In the genomic region with DNA sequence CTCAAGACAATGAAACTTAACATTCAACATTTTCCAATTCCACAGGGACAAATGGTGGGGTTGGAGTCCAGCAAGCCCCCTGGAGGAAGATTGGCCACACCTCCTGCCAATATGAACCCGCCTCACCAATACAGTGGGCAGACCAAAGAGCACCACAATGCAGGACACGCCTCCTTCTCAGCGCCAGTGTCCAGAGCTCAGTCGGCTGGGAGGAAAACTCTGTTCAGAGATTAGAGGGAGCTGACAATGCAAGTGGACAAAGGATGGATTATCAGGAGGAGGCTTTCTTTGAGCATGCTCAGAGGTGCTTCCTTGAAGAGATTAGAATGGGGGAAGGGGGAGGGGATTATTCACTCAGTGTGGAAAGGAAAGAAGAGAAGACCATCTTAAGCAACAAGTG, we compare ENCODE assay signal across 28 mouse cellular contexts.
DNase-seq lines count a peak whose midpoint lies in the region; ATAC-seq and TF ChIP-seq lines count a peak whose summit lies in the region.
"Had no signal": no experiment of that assay in that cellular context is flagged by ENCODE, and none has a peak within 500 bp of the region (broad histone marks: within the 10 kb centered on the region; RNA-seq: fewer than 3 reads in every experiment).

No protein-coding gene starts in this region.

- WGBS in forebrain, embryonic 11.5 days: 9% methylated on average over 4 of the region's 4 CpGs
- 7% methylated on average over 4 of the region's 4 CpGs for WGBS in forebrain, embryonic 13.5 days

- in situ Hi-C loops in ES-E14 (cut with MboI; ENCODE audit: low sequenced_read_pairs in 2 of 2, unreplicated experiment in 2 of 2): loop anchor here in 1 of 2 experiments (5.0 kb wide), 1 partner anchor 690 kb away; no protein-coding TSS in a partner anchor

- no peak overlapping the region for H3K4me3 ChIP-seq in forebrain, embryonic 11.5 days (ENCODE audit: low read depth, low read length)
- H3K4me3 ChIP-seq in forebrain, embryonic 13.5 days: no peak overlapping the region
- peak overlapping the region; percentile 6 to 31; a peak in 3 of 4 replicates for H3K4me3 ChIP-seq in ES-E14 (ENCODE audit: insufficient read depth in 1 of 2, low read depth in 1 of 2, low read length in 2 of 2, poor library complexity in 1 of 2, severe bottlenecking in 1 of 2)
- H3K4me3 ChIP-seq: embryonic facial prominence, embryonic 12.5 days; erythroblast, embryonic 14.5 days; hindbrain, embryonic 15.5 days; limb, embryonic 10.5 days; liver, embryonic 15.5 days had no signal

- no peak overlapping the region for H3K27ac ChIP-seq in forebrain, embryonic 11.5 days (ENCODE audit: low read depth, low read length)
- H3K27ac ChIP-seq in forebrain, embryonic 13.5 days: no peak overlapping the region
- no peak overlapping the region; the same call in 1 of the 2 replicates for H3K27ac ChIP-seq in ES-E14 (ENCODE audit: insufficient read depth, low read depth, low read length, poor library complexity, severe bottlenecking)
- H3K27ac ChIP-seq: embryonic facial prominence, embryonic 12.5 days; hindbrain, embryonic 15.5 days; limb, embryonic 10.5 days; liver, embryonic 15.5 days had no signal

- H3K27me3 ChIP-seq in forebrain, embryonic 11.5 days (ENCODE audit: control insufficient read depth, insufficient read depth, low read length): no peaks in the 10 kb centered on the region
- no peaks in the 10 kb centered on the region for H3K27me3 ChIP-seq in forebrain, embryonic 13.5 days
- H3K27me3 ChIP-seq: embryonic facial prominence, embryonic 12.5 days; hindbrain, embryonic 15.5 days; liver, embryonic 15.5 days had no signal

- no peak overlapping the region for H3K4me2 ChIP-seq in forebrain, embryonic 11.5 days (ENCODE audit: low read depth, low read length, severe bottlenecking)
- no peak overlapping the region for H3K4me2 ChIP-seq in forebrain, embryonic 13.5 days
- H3K4me2 ChIP-seq: embryonic facial prominence, embryonic 12.5 days; heart, embryonic 11.5 days; hindbrain, embryonic 15.5 days; liver, embryonic 15.5 days had no signal

- DNase-seq in forebrain, embryonic 11.5 days (ENCODE audit: low spot score): peak; percentile 65
- DNase-seq in ES-E14 (ENCODE audit: low read depth, low spot score): no peak
- peak; percentile 34 for DNase-seq in embryo, embryonic 11 days
- DNase-seq in retina, adult 2 months (ENCODE audit: low read depth, low spot score): peak; percentile 65
- DNase-seq in layer of hippocampus, postnatal 14 days (ENCODE audit: low spot score in 2 of 2): no peak
- no peak for DNase-seq in adrenal gland, postnatal 25 days
- no peak for DNase-seq in urinary bladder, postnatal 10 days (ENCODE audit: low spot score)
- DNase-seq: adrenal gland, adult 8-10 months; cerebellum, adult 2 months; cerebellum, postnatal 36 days; kidney, adult 2 months; kidney, postnatal 10 days; liver; lung, postnatal 4 days; right cerebral cortex, postnatal 25 days; spleen, adult 18-20 months; thymus, postnatal 14 days had no signal

- peak; percentile 78 for ATAC-seq in forebrain, embryonic 11.5 days (replicated peaks; ENCODE audit: low FRiP score)
- ATAC-seq in forebrain, embryonic 13.5 days: no peak
- ATAC-seq: activated CD4-positive, CD25-positive, alpha-beta regulatory T cell, adult 4 months; CD4-positive, CD25-positive, alpha-beta regulatory T cell, adult 4 months; Patski had no signal

- H3K9ac ChIP-seq in forebrain, embryonic 11.5 days (ENCODE audit: low read length): no peak overlapping the region
- no peak overlapping the region for H3K9ac ChIP-seq in forebrain, embryonic 13.5 days
- no peak overlapping the region; the same call in 1 of the 2 replicates for H3K9ac ChIP-seq in ES-E14 (ENCODE audit: insufficient read depth, low read depth, low read length, poor library complexity, severe bottlenecking)
- H3K9ac ChIP-seq: embryonic facial prominence, embryonic 12.5 days; hindbrain, embryonic 15.5 days; liver, embryonic 15.5 days had no signal

- H3K36me3 ChIP-seq in forebrain, embryonic 11.5 days (ENCODE audit: control insufficient read depth, insufficient read depth, low read length): no peaks in the 10 kb centered on the region
- H3K36me3 ChIP-seq in forebrain, embryonic 13.5 days (ENCODE audit: poor library complexity, severe bottlenecking): no peaks in the 10 kb centered on the region
- H3K36me3 ChIP-seq in ES-E14 (ENCODE audit: control insufficient read depth, insufficient read depth, low read length, poor library complexity, severe bottlenecking): peaks cover 2% of the 10 kb centered on the region; the same call in 1 of the 2 replicates
- H3K36me3 ChIP-seq: embryonic facial prominence, embryonic 12.5 days; G1E; hindbrain, embryonic 15.5 days; limb, embryonic 10.5 days; liver, embryonic 15.5 days had no signal

- 0 out of 2 replicates have a peak, but pooled peaks cover 4% of the 10 kb centered on the region for H3K4me1 ChIP-seq in forebrain, embryonic 11.5 days (replicated peaks; ENCODE audit: control insufficient read depth, insufficient read depth, low read length)
- peaks cover 4% of the 10 kb centered on the region; the same call in 1 of the 2 replicates for H3K4me1 ChIP-seq in forebrain, embryonic 13.5 days
- H3K4me1 ChIP-seq in ES-E14 (ENCODE audit: control insufficient read depth in 2 of 2, insufficient read depth in 2 of 2, low read length in 2 of 2, poor library complexity in 1 of 2): peaks cover 2 to 8% of the 10 kb centered on the region in 2 experiments; a peak in 2 of 4 replicates
- H3K4me1 ChIP-seq: embryonic facial prominence, embryonic 12.5 days; limb, embryonic 10.5 days; liver, embryonic 15.5 days had no signal

- no peaks in the 10 kb centered on the region for H3K9me3 ChIP-seq in forebrain, embryonic 11.5 days (ENCODE audit: control insufficient read depth, low read length)
- no peaks in the 10 kb centered on the region for H3K9me3 ChIP-seq in forebrain, embryonic 13.5 days (replicated peaks)
- no peaks in the 10 kb centered on the region for H3K9me3 ChIP-seq in ES-E14 (ENCODE audit: control insufficient read depth, insufficient read depth, low read depth, low read length)
- H3K9me3 ChIP-seq: embryonic facial prominence, embryonic 12.5 days; G1E; hindbrain, embryonic 15.5 days; limb, embryonic 10.5 days; liver, embryonic 15.5 days had no signal

TF ChIP-seq in ES-E14, 5 proteins besides CTCF, POLR2A, EP300 and RAD21:
- TF ChIP-seq ZC3H11A (IDR thresholded peaks at IDR 0.05; ENCODE audit: borderline replicate concordance, low read depth, low read length) (no peak), MAFK (IDR thresholded peaks at IDR 0.05; ENCODE audit: insufficient read depth, low read depth, low read length) (no peak), ZNF384 (IDR thresholded peaks at IDR 0.05; ENCODE audit: low read depth, low read length) (no peak), CHD2 (IDR thresholded peaks at IDR 0.05; ENCODE audit: low read depth, low read length) (no peak), HCFC1 (IDR thresholded peaks at IDR 0.05; ENCODE audit: borderline replicate concordance, insufficient read depth, low read length) (no peak)

Comparison
In these comparisons a context has a peak if more than half of its experiments do, and no peak if none do; other contexts are left out.
1. DNase-seq: peak in forebrain, embryonic 11.5 days (single experiment), embryo, embryonic 11 days (single experiment) and retina, adult 2 months (single experiment); none in ES-E14 (single experiment), layer of hippocampus, postnatal 14 days (0 of 2), adrenal gland, postnatal 25 days (single experiment) and urinary bladder, postnatal 10 days (single experiment).
2. H3K4me3 ChIP-seq: peak in ES-E14 (2 of 2); none in forebrain, embryonic 11.5 days (single experiment) and forebrain, embryonic 13.5 days (single experiment).